Mouse (Mus musculus): ENCODE results near the gene Trmt1.

Gene Trmt1

DNA sequence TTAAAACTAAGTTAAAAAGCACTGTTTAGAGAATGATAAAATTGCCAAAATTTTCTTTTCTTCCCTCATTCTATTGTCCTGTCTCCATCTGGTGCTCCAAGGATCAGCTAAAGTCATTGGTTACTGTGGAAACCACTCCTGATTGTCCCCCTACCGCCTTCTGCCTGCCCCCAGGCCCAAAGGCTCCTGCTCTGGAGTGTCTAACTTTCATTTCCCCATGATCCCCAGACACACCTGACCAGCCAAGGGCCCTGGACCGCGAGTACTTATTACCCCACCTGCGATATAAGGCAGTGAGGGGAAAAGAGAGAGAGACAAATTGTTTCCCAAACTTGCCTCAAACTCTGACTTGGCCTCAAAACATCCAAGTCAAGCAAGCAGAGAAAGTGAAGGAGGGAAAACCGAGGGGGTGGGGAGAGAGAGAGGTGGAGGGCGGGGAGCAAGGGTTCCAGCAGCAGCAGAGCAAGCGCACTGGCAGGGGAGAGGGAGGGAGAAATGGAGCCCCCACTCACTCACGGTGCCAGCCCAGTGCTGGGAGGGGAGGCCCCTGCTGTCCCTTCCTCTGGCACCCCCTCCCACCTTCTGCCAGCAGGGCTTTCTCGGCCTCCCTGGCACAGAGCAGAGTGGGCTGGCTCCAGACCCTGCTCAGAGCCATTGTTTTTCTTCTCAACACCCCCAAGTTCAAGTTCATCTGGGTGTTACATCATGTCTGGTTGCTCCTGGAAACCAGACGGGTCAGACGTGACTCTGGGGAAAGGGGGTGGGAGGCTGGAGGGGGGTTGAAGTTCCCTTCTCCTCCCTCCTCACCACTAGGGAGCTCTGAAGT is 26.0 kb downstream of the Trmt1 start:
- peak; percentile 60 for DNase-seq

DNA sequence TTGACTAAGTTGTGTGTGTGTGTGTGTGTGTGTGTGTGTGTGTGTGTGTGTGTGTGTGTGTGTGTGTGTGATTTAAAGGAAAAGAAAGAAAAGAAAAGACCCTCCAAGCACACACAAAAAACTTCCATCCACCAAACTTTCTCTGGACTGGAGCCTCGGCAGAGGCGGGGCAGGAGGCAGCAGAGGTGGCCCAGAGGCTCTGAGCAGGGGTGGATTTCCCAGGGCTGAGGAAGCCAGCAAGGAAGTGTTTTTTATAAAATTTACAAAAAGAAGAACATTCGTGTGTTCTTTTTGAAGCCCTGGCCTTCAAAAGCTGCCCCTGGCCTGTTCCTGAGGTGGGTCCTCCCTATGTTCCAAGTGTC is 26.6 kb downstream of the Trmt1 start:
- no peak for DNase-seq

DNA sequence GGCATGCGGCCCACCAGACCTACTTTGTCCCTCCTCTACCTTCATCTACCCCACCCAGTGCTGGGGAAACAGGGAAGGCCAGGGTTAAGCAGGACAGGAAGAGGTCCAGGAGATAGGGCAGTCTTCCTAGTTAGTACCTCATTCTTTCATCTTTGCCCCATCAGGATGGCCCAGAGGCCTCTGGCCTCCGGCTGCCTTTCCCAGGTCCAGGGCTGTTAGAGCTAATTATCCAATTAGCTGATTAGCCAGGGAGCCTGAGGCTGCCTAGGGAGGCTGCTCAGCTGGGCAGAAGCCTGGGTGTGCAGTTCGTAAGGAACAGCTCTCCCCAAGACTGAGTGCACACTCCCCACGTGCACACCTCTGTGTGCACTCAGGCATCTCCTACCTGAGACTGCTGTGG is 27.3 kb downstream of the Trmt1 start:
- no peak for DNase-seq

DNA sequence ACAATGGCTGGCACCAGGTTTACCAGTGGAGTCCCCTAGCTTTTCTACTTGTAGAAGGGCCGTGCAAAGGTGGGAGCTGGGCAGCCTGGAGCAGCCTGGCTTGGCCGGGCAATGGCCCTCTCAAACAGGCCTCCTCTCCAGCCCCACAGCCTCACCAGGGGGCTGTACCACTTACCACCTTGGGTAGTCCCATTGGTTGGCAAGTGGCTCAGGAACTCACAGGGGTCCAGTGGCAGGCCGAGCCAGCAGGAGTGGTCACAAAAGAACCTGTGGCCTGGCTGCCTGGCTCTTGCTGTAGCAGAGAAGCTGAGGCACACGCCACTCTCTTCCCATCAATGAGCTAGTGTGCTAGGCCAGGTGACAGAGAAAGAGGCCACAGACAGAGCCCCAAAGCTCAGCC is 28.1 kb downstream of the Trmt1 start:
- no peak for DNase-seq

DNA sequence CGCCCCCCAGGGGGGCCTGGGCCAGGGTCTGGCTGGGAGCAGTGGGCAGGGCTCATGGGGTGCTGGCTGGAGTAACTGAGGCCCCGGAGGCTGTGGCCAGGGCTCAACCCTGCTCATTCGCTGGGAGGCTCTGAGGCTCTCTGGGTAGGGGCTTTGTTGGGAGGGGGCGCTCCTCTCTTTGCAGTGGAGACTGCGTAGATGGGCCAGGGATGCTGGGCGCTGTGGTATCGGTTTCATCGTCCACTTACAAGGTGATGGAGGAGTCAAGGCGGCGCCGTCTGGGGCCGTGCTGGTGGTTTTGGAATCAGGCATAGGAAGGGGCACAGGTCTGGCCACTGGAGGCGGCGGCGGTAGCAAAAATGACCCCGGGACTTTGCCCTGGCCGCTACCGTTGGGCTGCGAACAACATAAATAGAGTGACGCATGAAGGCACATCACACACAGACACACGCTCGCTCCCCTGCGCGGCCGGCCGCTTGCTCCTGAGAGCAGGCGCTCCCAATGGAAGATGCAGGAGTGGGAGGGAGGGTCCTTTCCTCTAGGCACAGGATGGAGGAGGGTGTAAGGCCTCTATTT is 29.9 kb downstream of the Trmt1 start:
- DNase-seq = no peak

DNA sequence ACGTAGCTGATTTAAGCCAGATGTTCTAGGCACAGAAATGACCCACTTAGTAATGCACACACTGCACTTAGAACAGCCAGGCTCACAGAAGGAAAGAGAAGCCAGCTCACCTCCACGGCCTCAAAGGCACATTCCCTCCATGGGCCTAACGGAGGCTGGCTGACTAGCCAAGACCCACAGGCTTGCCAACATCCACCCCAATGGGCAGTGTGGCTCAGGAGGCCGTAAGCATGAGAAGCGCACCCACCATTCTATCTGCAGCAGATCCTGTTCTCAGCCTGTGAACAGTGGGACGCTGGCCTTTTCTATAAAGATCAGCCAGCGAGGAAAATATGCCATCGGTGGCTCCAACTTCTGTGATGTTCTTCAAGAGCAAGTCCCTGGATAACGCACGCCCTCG is 30.7 kb downstream of the Trmt1 start:
- DNase-seq = no peak

DNA sequence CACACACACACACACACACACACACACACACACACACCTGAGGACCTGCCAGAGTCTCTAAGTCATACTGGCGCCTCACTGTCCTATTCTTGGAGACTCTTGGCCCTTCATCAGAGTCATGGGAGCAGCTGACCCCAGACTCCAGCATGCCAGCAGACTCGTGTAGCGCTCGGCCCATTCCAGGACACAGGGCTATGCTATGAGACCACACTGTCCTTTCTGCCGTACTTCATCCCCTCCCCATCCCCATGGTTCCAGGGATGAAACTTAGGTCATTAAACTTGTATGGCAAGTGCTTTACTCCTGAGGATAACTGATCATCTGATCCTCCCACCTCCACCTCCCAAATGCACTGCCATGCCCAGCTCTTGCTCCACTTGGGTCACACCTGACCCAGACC is 32.4 kb downstream of the Trmt1 start:
- DNase-seq = no peak

DNA sequence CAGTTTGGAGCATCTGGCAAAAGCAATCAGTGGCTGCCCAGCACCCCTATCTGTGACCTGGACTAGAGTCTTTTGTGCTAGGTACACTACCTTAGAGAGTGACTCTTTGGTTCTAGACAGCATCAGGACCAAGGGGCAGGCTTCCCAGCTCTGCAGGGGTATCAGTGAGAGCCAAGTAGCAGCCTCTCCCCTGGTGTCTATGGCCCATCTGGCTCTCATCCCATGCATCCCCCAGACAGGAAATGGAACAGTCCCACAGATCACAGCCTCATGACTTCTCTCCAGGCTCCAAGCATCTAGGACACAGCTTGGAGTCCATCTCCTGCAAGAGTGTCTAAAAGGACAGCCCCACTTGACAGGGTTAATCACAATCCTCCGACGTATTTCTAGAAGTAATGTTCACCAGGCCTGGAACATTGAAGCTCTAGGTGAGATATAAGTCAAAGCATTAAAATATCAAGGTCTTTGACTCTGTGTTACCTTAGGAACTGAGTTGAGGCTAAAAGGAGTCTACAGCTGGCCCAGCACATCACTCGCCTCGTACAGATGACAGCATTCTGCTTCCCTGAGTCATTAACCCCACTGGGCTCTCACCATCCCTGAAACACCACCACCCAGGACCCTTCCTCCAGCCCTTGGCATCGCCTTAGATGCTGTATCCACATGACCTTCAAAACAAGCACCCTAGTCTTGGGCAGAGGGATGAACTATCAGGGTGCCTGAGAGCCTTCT is 33.0 kb downstream of the Trmt1 start:
- DNase-seq = no peak

DNA sequence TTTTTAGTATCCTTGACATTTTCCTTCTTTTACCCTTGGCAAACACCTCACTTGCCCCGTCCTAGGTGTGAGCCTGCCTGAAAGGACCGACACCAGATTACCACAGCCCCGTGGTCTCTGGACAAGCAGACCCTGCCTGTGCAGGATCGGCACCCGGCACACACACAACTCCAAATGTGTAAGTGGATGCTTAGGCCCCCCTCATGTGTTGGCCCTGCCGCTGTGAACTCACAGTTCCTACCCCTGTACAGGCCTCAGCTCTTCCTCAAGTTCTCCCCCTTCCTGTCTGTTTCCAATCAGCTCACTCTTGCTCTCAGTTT is 36.4 kb downstream of the Trmt1 start:
- DNase-seq = no peak

DNA sequence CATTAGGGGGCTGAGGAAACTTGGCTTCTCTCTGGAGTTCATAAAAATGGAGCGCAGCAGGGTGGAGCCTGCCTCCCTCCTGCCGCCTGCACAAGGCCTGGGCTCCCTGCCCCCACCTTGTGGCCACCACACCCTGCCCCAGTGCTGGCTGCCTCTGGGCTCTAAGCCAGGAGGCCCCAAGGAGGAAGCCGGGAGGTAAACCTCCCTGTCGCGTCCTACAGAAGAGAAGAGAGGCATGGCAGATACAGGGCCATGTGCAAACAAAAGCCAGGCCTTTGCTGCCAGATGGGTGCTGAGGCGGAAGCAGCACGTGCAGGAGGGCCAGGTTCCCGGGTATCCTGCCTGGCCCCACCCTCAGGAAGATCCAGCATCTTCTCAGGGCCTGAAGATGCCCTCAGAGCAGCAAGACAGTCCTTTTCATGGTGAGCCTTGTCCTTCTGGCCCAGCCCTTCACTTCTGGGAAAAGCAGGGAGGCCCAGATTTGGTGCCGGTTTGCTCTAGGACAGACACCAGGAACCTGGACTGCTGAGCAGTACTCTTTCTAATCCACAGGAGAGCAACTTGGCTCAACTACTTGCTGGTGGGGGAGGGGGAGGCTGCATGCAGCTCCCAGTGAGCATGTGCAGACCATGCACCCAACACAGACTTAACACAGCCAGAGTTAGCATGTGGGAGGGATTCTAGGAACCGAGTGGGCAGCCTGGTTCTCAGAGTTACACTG is 36.9 kb downstream of the Trmt1 start, which contains the start of gene G430095P16Rik:
Gene G430095P16Rik, plus strand, starts transcription at position 158 of the 721 bp plus-strand sequence.
- peak; percentile 65 for DNase-seq

DNA sequence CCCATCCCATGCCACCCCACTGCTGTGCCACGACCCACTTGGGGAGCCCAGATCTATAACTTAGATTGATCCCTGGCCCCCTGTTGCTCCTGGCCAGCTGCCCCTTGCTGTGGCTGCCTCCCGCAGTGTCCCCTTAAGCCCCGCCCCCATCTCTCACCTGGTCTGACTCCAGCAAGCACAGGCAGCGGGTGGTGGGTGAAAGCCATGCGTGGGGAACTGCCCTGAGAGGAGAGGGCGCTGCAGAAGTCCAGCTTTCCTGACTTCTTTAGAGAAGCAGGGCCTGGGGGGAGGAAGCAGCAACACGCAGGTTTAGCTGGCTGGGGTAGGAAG is 37.4 kb downstream of the Trmt1 start:
- no peak for DNase-seq

DNA sequence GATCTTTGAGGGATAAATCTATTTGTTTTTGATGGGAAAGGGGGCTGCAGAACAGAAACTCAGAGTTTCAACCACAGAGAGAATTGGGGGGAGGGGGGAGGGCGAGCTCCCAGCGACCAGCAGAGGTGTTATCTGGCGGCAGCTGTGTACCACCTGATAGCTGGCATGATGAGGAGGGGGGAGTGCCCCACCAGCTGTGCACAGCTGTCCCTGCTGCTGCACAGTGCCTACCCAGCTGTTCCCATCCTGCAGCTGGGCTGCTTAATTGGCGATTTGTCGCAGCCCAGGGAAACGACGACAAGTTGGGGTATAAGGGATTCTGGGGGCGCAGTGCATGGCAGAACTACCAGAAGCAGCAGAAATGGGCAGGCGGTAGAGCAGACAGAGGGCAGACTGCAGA is 38.6 kb downstream of the Trmt1 start:
- DNase-seq = no peak

DNA sequence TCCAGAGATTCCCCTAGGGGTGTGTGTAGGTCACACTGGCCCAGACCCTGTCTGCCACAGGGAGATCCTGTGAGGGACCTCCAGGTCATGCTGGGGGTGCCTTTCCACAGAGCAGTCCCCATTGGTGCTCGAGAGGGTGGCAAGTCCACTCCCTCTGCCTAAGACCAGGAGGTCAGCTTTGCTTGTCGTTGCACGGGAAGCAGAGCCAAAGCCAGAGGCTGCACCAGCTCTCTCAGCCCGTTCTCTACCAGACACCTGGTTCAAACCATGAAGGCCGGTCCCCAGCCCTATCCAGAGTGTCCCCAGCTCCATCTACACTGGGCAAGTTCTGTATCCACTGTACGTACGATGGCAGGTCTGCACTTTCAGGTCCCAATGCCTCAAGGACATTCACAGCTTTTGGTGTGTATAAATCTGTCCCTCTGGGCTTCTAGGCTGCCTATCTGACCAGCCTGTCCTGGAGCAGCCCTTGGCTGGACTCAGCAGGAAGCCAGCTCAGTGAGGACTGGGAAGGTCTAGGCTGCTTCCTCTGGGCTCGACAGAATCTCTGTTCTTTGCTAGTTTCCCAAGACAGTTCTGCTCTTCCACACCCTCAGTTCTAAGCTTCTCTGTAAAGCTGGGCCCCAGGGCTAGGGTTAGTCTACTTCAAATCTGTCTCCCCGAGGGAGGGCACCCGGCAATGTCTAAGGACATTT is 39.3 kb downstream of the Trmt1 start:
- no peak for DNase-seq

DNA sequence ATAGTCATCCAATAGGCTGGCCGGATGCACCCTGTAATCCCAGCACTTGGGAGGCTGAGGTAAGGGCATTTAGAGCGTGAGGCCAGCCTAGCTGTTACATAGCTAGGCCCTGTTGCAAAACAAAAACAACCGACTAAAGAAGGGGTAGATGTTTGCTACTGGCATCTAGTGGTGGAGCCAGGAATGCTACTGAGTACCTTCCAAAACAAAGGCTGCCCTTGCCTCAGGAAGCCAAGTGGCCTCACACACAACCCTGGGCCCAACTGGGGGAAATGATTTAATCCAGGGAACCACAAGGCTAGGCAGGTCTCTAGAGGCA is 39.8 kb downstream of the Trmt1 start:
- DNase-seq = no peak

DNA sequence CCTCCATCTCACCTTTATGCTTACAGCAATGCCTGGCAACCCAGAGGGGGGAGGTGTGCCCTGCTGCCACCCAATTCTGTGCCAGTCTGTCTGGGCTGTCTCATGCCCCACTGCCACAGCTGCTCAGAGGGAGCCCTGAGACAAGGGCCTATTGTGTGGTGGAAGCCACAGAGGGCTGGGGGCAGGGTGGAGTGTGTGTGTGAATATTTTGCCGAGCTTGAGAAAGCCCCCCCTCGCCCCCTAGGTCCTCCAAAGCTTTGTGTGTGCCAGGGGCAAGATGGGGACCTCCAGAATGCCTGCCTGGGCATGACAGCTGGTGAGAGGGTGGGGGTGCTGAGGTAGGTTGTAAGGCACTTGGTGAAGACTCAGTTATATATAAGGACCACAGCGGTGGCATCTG is 42.4 kb downstream of the Trmt1 start:
- DNase-seq = no peak

DNA sequence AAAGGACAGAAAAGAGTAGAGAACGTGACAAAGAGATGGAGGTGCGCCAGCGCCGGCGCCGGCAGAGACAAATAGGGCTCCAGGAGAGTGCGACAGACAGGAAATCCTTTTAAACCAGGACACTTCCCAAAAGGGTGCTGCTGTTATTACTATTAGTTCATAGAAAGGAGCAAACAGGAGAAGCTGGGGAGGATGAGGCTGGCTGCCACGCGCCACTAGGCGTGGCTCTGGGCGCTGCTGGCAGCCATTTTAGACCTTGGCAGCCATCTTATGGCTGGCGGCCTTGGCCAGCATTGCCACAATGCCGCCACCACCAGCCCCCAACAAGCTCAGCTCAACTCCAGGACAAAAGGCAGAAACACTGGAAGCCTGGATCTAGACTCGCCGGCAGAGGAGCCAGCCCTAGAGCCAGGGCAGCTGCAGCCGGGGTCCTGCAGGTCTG is 43.8 kb downstream of the Trmt1 start:
- DNase-seq = no peak

DNA sequence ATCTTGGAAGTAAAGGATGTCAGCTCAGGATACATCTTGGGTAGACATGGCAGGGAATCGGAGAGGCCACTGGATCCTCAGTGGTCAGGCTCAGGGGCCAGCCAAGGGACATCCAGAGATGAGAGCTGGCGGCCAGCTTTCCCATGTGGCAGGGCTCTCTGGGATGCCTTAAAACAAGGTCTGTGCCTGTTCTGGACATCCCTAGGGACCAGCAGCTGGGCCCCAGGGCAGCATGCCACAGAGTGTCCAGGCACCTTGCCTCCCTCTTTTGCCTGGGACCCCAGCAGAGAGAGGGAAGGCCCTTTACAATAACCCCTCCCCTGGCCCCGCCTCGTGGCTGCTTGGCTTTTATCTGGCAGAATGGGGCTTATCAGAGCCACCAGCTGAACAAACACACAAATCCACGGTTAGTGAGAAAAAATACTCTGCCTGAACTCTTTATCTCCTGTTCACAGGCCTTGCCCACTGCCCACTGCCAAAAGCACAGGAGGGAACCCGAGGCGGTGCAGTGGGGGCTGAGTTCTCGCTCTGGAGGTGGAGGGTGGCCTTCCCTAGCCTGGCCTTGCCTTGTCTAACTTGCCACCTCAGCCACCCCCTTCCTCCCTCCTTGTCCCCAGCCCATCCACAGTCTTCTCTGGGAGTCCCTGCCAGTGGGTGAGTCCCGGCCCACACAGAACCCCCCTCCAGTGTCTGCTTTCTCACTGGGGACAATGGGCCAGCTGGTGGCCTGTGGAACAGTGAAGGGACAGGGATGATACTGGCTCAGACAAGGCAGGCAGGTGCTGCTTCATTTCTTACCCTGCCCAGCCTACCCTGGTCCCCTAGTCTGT is 44.6 kb downstream of the Trmt1 start:
- DNase-seq = no peak

DNA sequence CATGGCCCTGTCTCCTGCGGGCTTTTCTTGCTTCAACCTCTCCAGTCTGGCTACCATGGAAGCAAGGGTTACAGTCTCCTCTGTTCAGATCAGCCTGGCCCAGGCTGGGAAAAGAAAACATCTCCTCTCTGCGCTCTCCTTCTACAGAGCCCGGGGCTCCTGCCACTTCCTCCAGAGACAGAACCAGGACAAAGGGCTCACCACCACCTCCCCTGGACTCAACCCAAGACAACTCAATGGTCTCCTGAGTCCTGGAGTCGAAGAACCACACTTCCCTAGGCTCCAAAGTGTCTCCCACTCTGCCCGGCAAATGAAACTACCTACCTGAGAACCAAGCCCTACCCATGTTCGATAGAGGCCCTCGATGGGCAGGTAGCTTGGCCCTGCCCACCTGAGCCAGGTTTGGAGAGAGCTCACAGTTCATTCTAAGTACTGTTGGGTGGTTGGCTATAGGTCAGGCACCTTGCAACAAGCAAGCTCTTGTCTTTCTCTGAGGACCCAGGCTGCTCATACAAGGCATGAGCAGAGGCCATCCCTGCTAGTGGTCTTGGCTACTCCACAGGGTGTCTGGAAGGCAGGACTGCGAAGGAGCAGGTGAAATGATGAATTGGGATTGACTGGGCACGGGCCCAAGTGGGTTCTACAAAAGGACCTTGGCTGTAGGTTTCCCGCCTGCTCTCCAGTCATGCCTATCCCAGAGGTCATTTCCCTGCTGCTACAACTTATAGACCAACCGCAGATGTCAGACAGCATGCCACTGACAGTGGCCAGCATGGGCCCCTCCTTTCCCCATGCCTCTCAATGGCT is 45.5 kb downstream of the Trmt1 start:
- DNase-seq = no peak

DNA sequence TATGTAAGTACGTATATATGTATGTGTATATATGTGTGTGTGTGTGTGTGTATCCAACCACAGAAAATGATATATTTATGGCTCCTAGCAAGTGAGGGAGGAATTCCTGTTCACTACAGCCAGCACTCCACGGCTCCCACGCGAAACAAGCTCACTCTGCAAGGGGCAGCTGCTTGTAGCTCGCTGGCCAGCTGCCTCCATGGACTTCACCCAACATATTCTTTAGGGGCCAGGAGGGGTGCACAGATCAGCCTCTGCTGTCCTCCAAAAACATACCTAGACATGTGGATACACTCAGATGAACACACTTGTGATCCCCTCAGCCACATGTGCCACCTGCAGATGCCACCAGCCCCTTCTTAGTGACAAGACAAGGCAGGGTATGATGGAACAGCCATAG is 46.4 kb downstream of the Trmt1 start:
- no peak for DNase-seq

DNA sequence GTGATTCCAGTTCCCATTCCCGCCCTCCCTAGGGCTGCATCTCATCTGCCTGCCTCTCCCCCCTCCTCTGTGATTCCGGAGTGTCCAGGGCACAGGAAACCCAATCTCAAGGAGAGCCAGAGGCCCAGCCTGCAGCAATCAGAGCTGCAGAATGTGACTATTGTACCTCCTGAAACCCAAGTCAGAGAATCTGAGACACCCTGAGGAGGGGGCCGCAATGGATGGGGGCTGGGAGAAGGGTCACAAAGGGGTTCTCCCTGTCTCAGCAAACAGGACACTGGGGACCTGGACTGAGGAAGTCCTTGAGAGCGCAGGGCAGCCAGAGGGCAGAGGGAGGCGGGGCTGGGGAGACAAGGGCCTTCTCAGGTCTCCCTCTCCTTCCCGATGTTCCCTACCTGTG is 46.9 kb downstream of the Trmt1 start:
- DNase-seq = no peak

DNA sequence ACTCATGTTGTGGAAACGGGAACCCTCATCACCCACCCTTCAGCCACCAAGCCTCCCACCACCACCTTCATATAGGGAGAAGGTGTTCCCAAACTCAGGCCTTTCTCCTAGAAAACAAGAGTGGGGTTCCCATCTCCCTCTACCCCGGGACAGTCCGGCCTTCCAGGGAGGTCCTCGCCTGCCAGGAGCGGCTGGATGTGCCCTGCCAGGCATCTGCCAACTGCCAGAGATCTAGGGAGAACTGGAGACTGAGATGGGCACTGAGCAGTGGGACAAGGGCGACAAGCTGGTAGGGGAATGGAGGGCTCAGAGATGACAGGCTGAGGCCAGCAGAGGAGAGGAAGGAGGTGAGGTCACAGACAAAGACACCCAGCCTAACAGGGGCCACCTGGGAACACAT is 47.9 kb downstream of the Trmt1 start:
- no peak for DNase-seq

DNA sequence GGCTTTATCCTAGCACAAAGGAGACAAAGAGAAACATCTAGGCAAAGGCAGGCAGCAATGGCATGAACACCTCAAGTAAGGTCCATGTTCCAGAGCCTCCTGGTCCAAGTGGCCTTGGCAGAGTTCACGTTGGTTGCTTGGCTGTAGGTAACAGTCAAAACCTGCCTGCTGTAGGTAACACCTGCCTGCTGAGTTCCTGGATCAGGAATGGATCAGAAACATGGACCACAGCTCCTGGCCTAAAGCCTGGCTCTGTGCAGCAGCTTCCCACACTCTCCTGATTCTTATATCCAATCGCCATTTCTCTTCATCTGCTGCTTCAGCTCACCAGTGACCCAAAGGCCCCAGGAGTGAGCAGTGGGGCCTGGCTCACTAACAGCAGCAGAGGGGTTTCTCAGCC is 48.6 kb downstream of the Trmt1 start:
- no peak for DNase-seq

Measured in right cerebral cortex, postnatal 4 days (tissue).